Mouse (Mus musculus): ENCODE data around the gene Tnp2. TPM values are rescaled to one million over a fixed set of nuclear protein-coding genes. Genes with fewer than 3 reads are reported as not detected.

Gene Tnp2
- polyA plus RNA-seq, 1 experiment from 2014 or later: not detected

DNA sequence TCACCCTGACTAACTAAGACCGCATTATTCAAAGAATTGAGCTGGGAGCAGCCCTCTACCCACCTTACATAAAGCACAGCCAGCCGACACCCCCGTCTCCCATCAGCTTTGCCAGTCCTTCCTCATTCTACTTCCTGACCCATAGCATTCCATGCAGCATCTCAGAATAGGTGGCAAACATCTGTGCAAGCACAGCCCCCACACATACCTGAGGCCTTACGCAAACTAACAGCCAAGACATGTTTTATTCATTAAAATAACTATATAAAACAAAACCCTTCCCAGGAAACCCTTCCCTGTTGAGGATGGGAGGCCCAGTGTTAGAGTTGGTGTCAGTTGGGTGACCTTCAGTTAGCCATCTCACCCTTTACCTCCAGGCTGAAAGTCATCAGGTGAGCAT, 37.4 kb upstream of the Tnp2 start:
- Histone ChIP-seq H3K4me3 (ENCODE audit: low read depth, low read length) (no peak overlapping the region), H3K4me1 (ENCODE audit: control insufficient read depth, low read depth, low read length) (no peaks in the 10 kb centered on the region), H3K36me3 (ENCODE audit: control insufficient read depth, insufficient read depth) (no peaks in the 10 kb centered on the region), H3K27me3 (ENCODE audit: control insufficient read depth, insufficient read depth, low read depth, low read length) (no peaks in the 10 kb centered on the region; the same call in 1 of the 2 replicates), H3K9ac (ENCODE audit: low read depth, low read length) (no peak overlapping the region), H3K9me3 (replicated peaks; ENCODE audit: control insufficient read depth, low read length) (no peaks in the 10 kb centered on the region), H3K27ac (ENCODE audit: low read length) (no peak overlapping the region), H3K4me2 (ENCODE audit: low read depth, low read length) (no peak overlapping the region)
- WGBS (ENCODE audit: insufficient replicate concordance): 66% methylated on average over 4 of the region's 4 CpGs
- no peak for ATAC-seq (ENCODE audit: low read depth)

DNA sequence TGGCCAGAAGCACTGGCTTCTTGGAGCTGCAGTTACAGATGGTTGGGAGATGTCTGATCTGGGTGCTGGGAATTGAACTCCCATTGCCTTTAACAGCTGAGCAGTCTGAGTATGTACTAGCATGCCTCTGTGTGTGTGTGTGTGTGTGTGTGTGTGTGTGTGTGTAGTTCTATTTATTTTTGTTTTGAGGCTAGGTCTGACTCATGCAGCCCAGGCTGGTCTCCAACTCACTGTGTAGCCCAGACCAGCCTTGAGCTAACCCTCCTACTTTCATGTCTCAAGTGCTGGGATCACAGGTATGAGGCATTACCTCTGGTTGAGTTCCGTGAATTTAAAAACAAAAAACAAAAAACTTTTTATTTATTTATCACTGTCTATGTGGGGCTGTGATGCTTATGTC, 36.1 kb upstream of the Tnp2 start:
- Histone ChIP-seq H3K4me3 (ENCODE audit: low read depth, low read length) (no peak overlapping the region), H3K9me3 (replicated peaks; ENCODE audit: control insufficient read depth, low read length) (no peaks in the 10 kb centered on the region), H3K36me3 (ENCODE audit: control insufficient read depth, insufficient read depth) (no peaks in the 10 kb centered on the region), H3K4me1 (ENCODE audit: control insufficient read depth, low read depth, low read length) (no peaks in the 10 kb centered on the region), H3K27ac (ENCODE audit: low read length) (no peak overlapping the region), H3K27me3 (ENCODE audit: control insufficient read depth, insufficient read depth, low read depth, low read length) (no peaks in the 10 kb centered on the region; the same call in 1 of the 2 replicates), H3K9ac (ENCODE audit: low read depth, low read length) (no peak overlapping the region), H3K4me2 (ENCODE audit: low read depth, low read length) (no peak overlapping the region)
- WGBS (ENCODE audit: insufficient replicate concordance): 61% methylated on average over 1 of the region's 1 CpGs
- no peak for ATAC-seq (ENCODE audit: low read depth)

DNA sequence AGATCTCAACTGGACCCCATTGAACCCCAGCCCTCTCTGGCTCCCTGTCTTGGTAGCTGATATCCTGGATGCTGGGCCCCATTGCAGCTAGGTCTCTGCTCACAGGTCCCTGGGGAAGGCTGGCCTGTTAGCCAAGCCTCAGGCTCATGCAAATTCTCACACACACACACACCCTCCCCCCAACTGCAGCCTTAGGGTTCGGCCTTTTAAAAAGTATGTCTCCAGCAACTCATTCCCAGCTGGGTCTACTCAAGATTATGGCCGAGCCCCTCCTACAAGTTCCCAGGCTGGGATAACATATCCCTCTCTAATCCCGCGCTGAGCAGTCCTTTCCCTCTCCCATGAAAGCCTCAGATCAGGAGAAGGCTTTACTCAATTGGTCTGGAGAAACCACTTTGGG, 32.9 kb upstream of the Tnp2 start:
- Histone ChIP-seq H3K4me2 (ENCODE audit: low read depth, low read length) (no peak overlapping the region), H3K4me3 (ENCODE audit: low read depth, low read length) (no peak overlapping the region), H3K36me3 (ENCODE audit: control insufficient read depth, insufficient read depth) (no peaks in the 10 kb centered on the region), H3K27me3 (ENCODE audit: control insufficient read depth, insufficient read depth, low read depth, low read length) (peaks cover 3% of the 10 kb centered on the region; the same call in 1 of the 2 replicates), H3K27ac (ENCODE audit: low read length) (no peak overlapping the region), H3K9ac (ENCODE audit: low read depth, low read length) (no peak overlapping the region), H3K9me3 (replicated peaks; ENCODE audit: control insufficient read depth, low read length) (no peaks in the 10 kb centered on the region), H3K4me1 (ENCODE audit: control insufficient read depth, low read depth, low read length) (no peaks in the 10 kb centered on the region)
- 57% methylated on average over 4 of the region's 4 CpGs for WGBS (ENCODE audit: insufficient replicate concordance)
- ATAC-seq (ENCODE audit: low read depth): no peak

DNA sequence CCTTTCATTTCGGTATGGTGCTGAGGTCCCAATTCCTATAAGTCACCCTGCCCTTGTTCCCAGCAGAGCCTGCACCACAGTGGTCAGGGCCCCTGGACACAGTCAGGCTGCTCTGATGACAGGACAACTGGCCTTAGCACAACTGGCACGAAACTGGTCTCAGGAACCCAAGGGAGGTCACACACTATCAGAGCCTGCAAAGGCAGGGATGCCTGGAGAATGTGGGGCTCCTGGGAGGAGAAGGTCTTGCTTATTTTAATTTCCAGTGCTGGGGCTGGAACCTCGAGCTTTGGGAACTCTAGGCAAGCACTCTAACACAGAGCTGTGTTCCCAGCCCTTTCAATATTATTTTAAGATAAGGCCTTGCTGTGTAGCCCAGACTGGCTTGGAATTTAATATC, 31.5 kb upstream of the Tnp2 start:
- H3K9ac ChIP-seq (ENCODE audit: low read depth, low read length): no peak overlapping the region
- no peak for ATAC-seq (ENCODE audit: low read depth)
- WGBS (ENCODE audit: insufficient replicate concordance): 57% methylated on average over 3 of the region's 3 CpGs
- no peaks in the 10 kb centered on the region; the same call in 1 of the 2 replicates for H3K4me1 ChIP-seq (ENCODE audit: control insufficient read depth, low read depth, low read length)
- H3K36me3 ChIP-seq (ENCODE audit: control insufficient read depth, insufficient read depth): no peaks in the 10 kb centered on the region
- H3K27ac ChIP-seq (ENCODE audit: low read length): no peak overlapping the region
- no peak overlapping the region for H3K4me2 ChIP-seq (ENCODE audit: low read depth, low read length)
- H3K9me3 ChIP-seq (replicated peaks; ENCODE audit: control insufficient read depth, low read length): no peaks in the 10 kb centered on the region
- peaks cover 3% of the 10 kb centered on the region; the same call in 1 of the 2 replicates for H3K27me3 ChIP-seq (ENCODE audit: control insufficient read depth, insufficient read depth, low read depth, low read length)
- no peak overlapping the region for H3K4me3 ChIP-seq (ENCODE audit: low read depth, low read length)

DNA sequence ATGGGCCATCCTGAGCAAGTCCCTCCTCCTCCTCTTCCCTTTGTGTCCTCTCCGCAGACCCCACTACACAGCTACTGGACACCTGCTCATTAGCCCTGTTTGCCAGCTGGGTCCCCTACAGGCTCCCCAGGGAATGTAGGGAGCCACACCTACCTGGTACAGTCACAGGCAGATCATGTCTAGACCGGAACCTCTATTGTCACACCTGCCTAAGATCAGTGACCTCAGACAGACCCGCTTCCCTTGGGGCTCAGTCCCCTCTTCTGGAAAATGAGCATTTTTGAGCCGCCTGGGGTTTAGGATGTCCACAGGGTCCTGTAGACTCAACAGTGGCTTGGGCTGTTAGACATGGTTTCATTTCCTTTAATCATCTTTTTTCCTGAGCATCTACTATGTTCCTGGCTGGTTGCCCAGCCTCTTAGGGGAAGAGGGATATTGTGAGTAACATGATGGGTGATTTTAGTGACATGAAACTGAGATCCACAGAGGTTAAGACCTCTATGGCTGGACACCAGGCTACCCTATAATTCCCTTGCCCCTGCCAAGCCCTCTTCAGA, 30.2 kb upstream of the Tnp2 start:
- Histone ChIP-seq H3K36me3 (ENCODE audit: control insufficient read depth, insufficient read depth) (no peaks in the 10 kb centered on the region), H3K4me2 (ENCODE audit: low read depth, low read length) (no peak overlapping the region), H3K9ac (ENCODE audit: low read depth, low read length) (no peak overlapping the region), H3K4me1 (ENCODE audit: control insufficient read depth, low read depth, low read length) (peaks cover 4% of the 10 kb centered on the region; the same call in 1 of the 2 replicates), H3K4me3 (ENCODE audit: low read depth, low read length) (no peak overlapping the region), H3K9me3 (replicated peaks; ENCODE audit: control insufficient read depth, low read length) (no peaks in the 10 kb centered on the region), H3K27ac (ENCODE audit: low read length) (no peak overlapping the region), H3K27me3 (ENCODE audit: control insufficient read depth, insufficient read depth, low read depth, low read length) (peaks cover 3% of the 10 kb centered on the region; the same call in 1 of the 2 replicates)
- no peak for ATAC-seq (ENCODE audit: low read depth)
- 68% methylated on average over 4 of the region's 4 CpGs for WGBS (ENCODE audit: insufficient replicate concordance)

- no peak overlapping the region for H3K9ac ChIP-seq (ENCODE audit: low read depth, low read length)
- WGBS (ENCODE audit: insufficient replicate concordance): 27% methylated on average over 4 of the region's 4 CpGs
- no peak overlapping the region for H3K27ac ChIP-seq (ENCODE audit: low read length)
- no peaks in the 10 kb centered on the region for H3K9me3 ChIP-seq (replicated peaks; ENCODE audit: control insufficient read depth, low read length)
- H3K4me2 ChIP-seq (ENCODE audit: low read depth, low read length): no peak overlapping the region
- no peaks in the 10 kb centered on the region for H3K36me3 ChIP-seq (ENCODE audit: control insufficient read depth, insufficient read depth)
- H3K27me3 ChIP-seq (ENCODE audit: control insufficient read depth, insufficient read depth, low read depth, low read length): peaks cover 3% of the 10 kb centered on the region; the same call in 1 of the 2 replicates
- ATAC-seq (ENCODE audit: low read depth): no peak
- H3K4me1 ChIP-seq (ENCODE audit: control insufficient read depth, low read depth, low read length): peaks cover 4% of the 10 kb centered on the region; the same call in 1 of the 2 replicates
- no peak overlapping the region for H3K4me3 ChIP-seq (ENCODE audit: low read depth, low read length)
Measured at GRCm38 (mm10) chr16:10814864-10815263, 26.4 kb upstream of the Tnp2 start.

GRCm38 (mm10) chr16:10813726-10814125, 25.3 kb upstream of the Tnp2 start:
- Histone ChIP-seq H3K36me3 (ENCODE audit: control insufficient read depth, insufficient read depth) (no peaks in the 10 kb centered on the region), H3K4me2 (ENCODE audit: low read depth, low read length) (no peak overlapping the region), H3K27me3 (ENCODE audit: control insufficient read depth, insufficient read depth, low read depth, low read length) (peaks cover 3% of the 10 kb centered on the region; the same call in 1 of the 2 replicates), H3K4me1 (ENCODE audit: control insufficient read depth, low read depth, low read length) (peaks cover 4% of the 10 kb centered on the region; the same call in 1 of the 2 replicates), H3K9ac (ENCODE audit: low read depth, low read length) (no peak overlapping the region), H3K27ac (ENCODE audit: low read length) (no peak overlapping the region), H3K4me3 (ENCODE audit: low read depth, low read length) (no peak overlapping the region), H3K9me3 (replicated peaks; ENCODE audit: control insufficient read depth, low read length) (no peaks in the 10 kb centered on the region)
- WGBS (ENCODE audit: insufficient replicate concordance): 45% methylated on average over 4 of the region's 4 CpGs
- ATAC-seq (ENCODE audit: low read depth): no peak

GRCm38 (mm10) chr16:10812865-10813371, 24.5 kb upstream of the Tnp2 start, which contains the start of gene Gm11172:
Gene Gm11172 (plus strand): TSS chr16:10812915.
- no peak for ATAC-seq (ENCODE audit: low read depth)
- peaks cover 4% of the 10 kb centered on the region; the same call in 1 of the 2 replicates for H3K4me1 ChIP-seq (ENCODE audit: control insufficient read depth, low read depth, low read length)
- no peaks in the 10 kb centered on the region for H3K9me3 ChIP-seq (replicated peaks; ENCODE audit: control insufficient read depth, low read length)
- no peak within 1 kb of the TSS for H3K4me2 ChIP-seq (ENCODE audit: low read depth, low read length)
- H3K9ac ChIP-seq (ENCODE audit: low read depth, low read length): no peak within 1 kb of the TSS
- H3K27me3 ChIP-seq (ENCODE audit: control insufficient read depth, insufficient read depth, low read depth, low read length): no peaks in the 10 kb centered on the region
- 21% methylated on average over 2 of the region's 2 CpGs for WGBS (ENCODE audit: insufficient replicate concordance)
- no peak within 1 kb of the TSS for H3K4me3 ChIP-seq (ENCODE audit: low read depth, low read length)
- no peak within 1 kb of the TSS for H3K27ac ChIP-seq (ENCODE audit: low read length)
- no peaks in the 10 kb centered on the region for H3K36me3 ChIP-seq (ENCODE audit: control insufficient read depth, insufficient read depth)

GRCm38 (mm10) chr16:10810376-10810775, 21.9 kb upstream of the Tnp2 start:
- H3K4me3 ChIP-seq (ENCODE audit: low read depth, low read length): no peak overlapping the region
- 54% methylated on average over 1 of the region's 1 CpGs for WGBS (ENCODE audit: insufficient replicate concordance)
- H3K27ac ChIP-seq (ENCODE audit: low read length): no peak overlapping the region
- no peaks in the 10 kb centered on the region for H3K9me3 ChIP-seq (replicated peaks; ENCODE audit: control insufficient read depth, low read length)
- no peaks in the 10 kb centered on the region for H3K36me3 ChIP-seq (ENCODE audit: control insufficient read depth, insufficient read depth)
- H3K4me1 ChIP-seq (ENCODE audit: control insufficient read depth, low read depth, low read length): peaks cover 4% of the 10 kb centered on the region; the same call in 1 of the 2 replicates
- no peaks in the 10 kb centered on the region for H3K27me3 ChIP-seq (ENCODE audit: control insufficient read depth, insufficient read depth, low read depth, low read length)
- H3K4me2 ChIP-seq (ENCODE audit: low read depth, low read length): no peak overlapping the region
- H3K9ac ChIP-seq (ENCODE audit: low read depth, low read length): no peak overlapping the region
- ATAC-seq (ENCODE audit: low read depth): no peak

Measured in liver, embryonic 16.5 days (tissue).